Mouse (Mus musculus): ENCODE measurements at regions not wholly inside any gene's neighbourhood (a gene's known extent, or its start where the extent isn't known, plus 50 kb on each side); places are given as distances from the start of the nearest gene placed in this dataset.

DNA sequence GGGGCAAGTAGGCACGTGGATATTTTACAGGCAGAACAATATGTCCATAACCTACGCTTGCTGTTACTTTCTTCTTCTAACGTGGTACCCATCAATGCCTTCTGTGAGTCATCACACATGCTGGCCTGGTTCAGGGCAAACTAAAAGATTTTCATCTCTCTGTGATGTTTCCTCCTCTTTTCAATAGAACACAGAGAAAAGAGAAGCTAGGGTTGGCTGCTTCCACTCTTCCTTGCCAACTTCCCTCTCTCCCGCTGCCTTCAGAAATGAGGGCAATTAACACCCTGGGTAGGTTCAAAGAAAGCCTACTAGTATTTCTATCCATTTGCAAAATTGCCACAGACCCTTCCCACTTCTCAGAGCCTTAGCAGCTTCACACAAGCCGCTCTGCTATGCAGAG lies 575.5 kb upstream of the Tle4 start:
- TF ChIP-seq POLR2A (IDR thresholded peaks at IDR 0.05; ENCODE audit: borderline replicate concordance, insufficient read depth, low read length) (no peak), CTCF (IDR thresholded peaks at IDR 0.05; ENCODE audit: borderline replicate concordance, insufficient read depth, low read depth, low read length) (no peak)

All from cerebellum, adult 2 months (tissue).